Mouse (Mus musculus) spleen, postnatal 4 days (tissue): ENCODE measurements at regions not wholly inside any gene's neighbourhood (a gene's known extent, or its start where the extent isn't known, plus 50 kb on each side); places are given as distances from the start of the nearest gene placed in this dataset.

Experiments
- DNase-seq, 2 experiments: peaks; one replicate each; pipeline ENCODE4 v3.0.0; 2022; ENCODE audit warnings: low spot score in 2 of 2

DNA sequence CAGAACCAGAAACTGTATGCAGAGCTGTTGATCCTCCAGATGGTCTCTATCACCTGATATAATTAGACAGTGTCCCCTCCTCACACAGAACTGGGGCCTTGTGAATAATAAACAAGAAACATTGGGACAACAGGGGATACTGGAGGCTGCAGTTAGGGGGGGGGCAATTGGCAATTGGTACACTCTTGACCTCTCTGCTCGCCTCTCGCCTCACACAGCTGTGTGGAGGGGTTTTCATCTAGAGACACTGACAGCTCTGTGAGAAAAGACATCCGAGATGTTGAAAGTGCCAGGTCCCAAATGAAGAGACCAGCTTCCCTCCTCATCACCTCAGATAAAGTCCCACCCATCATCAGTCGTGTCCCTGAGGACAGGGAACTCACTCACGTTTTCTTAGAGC, 277.7 kb upstream of the Xylt1 start:
- no peak for DNase-seq

DNA sequence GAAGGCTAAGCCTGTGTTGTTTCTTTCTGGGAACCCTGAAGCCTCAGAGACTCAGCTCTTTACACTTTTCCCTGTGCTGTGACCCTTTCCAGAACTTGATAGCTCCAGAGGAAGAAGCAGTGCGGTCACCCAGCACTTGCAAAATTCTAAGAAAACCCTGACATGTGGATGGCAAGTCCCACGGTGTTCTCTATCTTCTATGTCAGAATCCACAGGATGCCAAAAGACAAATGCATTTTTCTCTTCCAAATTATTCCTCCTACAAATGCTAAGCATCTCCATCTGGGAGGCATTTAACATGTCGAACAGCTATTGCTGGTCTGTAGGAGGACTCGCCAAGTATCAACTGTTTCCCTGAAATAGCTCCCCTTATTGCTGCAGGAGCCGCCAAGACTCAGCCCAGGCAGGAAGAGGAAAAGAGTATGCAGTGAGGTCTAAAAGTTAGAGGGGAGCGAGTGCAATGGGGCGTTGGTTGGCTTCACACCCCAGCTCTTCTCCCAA, 274.0 kb upstream of the Xylt1 start:
- DNase-seq = no peak

DNA sequence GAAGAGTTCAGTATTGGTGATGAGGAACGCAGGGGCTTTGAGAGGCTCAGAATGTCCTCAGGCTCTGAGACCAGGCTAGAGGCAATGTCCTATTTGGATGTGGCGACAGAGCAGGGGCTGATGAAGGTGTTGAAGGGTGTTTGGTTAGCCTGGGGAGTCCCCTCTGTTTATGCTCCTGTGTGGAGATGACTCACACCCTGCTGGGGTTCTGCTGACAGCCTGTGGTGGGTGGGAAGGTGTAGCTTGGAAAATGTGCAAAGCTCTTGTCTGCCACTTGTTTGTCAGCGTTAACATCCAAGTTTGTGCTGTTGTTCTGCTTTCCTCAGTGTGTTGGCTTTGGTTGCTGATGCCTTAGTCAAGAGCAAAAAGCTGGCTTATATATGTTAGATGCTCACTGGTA, 272.4 kb upstream of the Xylt1 start:
- no peak for DNase-seq

DNA sequence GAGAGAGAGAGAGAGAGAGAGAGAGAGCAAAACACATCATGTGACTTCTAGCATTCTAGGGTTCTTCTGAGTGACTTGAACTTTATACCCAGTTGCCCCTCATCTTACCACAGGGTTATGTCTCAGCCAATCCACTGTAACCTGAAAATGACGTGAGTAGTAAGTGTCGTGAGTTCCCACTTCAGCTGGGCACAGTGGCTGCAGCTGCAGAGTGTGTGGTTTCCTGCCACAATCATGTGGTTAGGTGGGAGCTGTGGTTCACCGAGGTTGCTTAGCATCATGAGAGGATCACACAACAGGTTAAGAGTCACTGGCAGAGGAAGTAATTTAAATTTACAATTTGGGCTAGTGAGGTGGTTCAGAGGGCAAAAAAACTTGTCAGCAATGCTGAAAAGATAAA, 253.1 kb upstream of the Xylt1 start:
- DNase-seq = no peak

DNA sequence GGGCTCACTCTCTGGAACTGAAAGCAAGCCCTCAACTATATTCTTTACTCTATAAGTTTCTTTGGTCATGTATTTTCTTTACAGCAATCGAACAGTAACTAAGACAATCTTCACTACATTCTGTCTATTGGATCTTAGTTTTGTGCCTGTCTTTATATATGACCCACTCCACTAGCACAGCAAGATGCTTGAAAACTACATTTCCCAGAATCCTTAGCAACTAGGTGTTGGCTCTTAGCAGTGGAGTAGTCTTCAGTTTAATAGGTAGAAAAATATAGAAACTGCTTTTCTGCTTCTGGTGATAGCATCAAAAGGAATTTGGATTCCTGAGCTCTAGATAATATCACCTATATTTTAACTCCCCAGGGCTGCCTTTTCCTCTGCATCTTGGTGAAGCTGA, 245.9 kb upstream of the Xylt1 start:
- DNase-seq = no peak

DNA sequence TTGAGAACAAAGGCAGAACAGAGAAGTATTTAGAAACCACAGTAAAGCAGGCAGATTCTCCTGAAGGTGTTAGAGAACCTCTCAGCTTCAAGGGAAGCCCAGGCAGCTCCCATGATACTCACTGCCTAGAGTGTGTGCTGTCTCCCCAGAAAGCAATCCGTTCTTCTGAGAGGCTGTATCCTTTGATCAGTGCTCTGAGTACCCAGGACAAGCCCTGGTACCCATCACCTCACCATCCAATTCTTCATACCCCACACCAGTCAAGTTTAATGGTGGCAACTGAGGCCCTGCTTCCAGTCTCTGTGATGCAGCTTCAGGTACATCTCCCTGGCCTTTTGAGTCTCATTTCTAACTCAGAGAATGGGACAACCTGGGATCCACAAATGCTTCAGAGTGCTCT, 242.1 kb upstream of the Xylt1 start:
- DNase-seq = no peak

DNA sequence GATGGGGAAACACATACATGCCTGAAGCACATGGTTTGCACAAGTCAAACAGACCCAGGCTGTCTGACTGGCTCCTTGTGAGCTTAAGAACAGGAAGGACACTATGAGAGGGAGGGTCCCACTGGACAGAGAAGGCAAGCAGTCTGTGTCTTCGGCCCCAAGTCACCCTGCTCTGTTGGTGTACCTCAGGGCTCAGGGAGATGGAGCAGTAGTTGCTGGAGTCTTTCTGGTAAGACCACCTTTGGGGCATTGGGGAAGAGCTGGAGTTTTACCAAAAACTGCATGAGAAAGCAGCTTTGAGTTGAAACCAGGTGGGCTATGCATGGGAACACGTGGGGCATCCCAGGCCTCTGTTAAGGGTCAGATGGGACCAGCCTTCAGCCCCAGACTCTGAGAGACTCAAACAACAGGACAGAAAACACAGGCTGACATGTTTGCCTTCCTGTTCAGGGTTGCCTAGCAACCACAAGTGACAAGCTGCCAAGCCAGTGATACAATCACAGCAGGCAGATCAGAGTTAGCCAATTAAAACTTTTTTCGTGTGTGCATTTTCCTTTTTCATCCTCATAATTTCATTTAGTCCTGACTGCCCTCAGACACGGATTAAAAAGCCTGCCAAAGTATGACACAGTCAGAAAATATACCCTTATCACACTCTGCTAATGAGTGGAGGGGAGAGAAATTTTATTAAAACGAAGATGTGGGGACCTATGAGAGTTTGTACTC, 241.4 kb upstream of the Xylt1 start:
- DNase-seq = no peak

DNA sequence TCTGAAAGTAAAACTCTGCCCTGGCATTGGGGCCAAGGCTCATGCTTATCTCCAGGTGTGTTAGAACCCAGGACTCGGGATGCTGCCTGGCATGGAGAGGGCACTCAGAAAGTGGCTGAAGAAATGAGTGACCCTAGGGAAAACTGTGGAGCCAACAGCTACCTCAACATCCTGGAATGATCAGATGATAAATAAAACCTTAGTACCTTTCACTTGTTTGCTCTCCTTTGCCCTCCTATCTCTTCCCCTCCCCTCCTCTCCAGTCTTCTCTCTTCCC, 240.9 kb upstream of the Xylt1 start:
- DNase-seq = no peak

DNA sequence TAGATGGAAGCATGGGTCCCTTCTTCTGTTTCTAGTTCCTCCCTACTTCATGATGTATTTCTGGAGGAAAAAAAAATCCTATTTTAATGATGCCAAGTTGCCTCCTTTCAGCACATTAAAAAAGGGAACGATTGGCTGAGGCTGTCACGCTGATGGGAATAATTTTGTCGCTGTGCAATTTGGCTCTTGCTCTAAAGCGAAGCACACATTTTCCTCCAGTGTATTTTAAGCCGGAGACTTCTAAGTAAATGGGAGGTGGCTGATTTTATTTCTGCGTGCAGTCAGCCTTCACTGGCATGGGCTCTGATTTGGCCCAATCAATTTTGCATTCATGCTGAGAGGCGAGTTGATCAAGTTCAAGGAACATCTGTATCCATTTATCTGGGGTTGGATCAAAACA, 234.0 kb upstream of the Xylt1 start:
- no peak for DNase-seq

DNA sequence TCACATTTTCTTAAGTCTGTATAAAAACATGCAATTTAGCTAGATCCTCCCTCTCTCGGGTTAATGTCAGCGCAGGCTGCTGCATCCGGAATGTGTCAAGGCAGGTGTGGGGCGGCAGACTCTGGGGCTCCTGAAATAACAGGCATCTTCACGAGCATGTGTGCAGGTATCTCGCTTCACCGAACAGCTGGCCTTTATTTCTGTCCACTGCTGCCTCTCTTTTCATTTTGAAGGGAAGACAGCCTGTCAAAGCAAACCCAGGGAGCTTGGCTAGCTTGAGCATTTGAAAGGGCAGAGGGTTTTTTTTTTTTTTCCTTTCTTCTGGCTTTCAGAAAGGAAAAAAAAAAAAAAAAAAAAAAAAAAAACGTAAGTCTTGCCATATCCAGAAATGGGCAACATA, 230.4 kb upstream of the Xylt1 start:
- DNase-seq = no peak

DNA sequence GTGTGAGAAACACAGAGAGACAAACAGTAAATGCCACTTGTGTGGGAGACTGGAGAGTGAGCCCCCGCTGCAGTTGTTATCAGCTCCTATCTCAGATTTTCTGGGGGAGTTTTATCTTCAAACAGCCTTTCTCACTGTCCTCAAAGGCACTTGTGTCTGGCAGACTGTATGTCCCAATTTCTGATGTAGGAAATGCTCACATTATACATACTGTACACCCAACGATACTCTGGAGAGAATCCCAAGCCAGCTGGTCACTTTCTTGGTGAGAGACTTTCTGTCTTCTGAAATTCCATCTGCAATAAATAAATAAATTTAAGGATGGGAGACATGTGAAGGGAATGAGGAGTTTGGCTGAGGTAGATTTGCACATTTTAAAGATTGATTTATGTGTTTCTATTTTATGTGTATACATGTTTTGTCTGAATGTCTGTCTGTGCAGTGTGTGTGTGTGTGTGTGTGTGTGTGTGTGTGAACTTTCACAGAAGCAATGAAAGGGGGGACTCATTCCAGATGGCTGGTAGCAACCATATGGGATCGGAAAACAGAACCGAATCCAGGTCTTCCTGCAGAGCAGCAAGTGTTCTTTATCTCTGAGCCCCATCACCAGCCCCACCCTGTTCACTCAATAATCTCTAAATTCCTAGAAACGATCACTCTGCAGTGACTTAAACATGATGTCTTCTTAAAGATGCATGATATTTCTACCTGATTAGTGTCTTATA, 226.8 kb upstream of the Xylt1 start:
- DNase-seq = no peak

DNA sequence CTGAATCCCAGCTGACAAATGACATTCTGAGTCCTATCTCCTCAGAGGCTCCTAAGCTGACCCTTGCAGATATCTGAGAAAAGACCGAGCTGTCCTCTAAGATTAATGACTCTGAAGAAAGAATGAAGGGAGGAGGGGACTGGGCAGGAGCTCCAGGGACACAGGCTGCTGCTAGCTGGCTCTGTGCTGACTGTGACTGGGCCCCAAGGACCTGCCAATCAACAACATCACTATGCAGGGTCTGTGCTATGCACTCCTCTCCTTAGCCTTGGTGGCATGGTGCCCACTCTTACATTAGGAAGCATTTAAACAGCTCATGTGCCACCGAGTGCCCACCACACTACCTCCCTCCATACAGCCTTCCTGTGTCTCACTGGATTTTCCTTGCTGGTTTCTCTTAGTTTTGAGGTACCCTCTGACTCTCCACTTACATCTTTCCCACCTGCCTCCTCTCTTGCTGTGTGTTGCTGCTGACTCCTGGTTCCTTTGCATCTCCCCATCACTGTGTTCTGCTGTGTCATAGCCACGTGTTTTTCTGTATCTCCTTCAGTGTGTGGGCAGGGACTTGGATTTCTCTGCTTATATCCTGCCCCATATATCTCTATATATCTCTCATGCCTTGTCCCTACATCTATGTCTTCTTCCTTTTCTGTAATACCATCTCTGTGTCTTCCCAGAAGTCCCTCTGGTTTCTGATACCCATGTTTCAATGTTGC, 219.4 kb upstream of the Xylt1 start:
- no peak for DNase-seq

DNA sequence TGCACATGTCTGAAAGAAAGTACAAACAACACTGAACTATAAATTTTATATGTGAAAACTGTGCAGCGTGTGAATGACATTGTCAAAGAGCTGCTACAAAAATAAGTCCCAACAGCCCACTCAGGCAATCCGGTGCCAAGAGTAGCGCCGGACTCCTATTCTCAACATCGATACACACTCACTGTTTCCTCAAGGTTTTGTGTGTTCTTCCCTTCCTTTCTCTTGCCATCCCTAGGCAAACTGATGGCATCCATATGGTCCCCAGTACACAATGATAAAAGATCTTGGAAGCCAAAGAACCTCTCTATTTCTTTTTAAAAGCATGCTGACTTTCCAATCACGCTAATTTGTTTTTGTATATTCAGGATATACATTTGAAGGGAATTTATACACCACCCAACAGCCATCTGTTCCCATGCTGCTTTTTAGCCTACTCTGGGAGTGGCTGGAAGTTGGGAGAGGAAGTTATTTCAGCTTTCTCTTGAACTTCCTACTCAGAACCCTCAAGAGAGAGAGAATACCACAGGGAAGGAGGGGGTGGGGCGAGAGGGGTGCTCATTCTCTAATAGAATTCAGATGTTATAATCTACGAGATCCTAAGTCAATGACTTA, 205.9 kb upstream of the Xylt1 start:
- DNase-seq = no peak

DNA sequence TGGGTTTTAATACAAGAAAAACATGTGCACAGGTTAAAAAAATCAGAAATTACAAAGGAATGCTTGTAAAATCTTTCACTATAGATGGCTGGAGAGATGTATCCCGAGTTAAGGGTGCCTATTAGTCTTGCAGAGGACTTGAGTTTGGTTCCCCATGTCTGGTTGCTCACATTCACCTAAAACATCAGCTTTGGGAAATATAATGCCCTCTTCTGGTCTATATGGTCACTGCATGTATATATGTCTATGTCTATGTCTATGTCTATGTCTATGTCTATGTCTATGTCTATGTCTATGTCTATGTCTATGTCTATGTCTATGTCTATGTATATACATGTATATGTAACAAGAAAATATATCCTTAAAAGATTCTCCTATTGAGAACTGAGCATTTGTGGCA, 196.8 kb upstream of the Xylt1 start:
- DNase-seq = no peak

DNA sequence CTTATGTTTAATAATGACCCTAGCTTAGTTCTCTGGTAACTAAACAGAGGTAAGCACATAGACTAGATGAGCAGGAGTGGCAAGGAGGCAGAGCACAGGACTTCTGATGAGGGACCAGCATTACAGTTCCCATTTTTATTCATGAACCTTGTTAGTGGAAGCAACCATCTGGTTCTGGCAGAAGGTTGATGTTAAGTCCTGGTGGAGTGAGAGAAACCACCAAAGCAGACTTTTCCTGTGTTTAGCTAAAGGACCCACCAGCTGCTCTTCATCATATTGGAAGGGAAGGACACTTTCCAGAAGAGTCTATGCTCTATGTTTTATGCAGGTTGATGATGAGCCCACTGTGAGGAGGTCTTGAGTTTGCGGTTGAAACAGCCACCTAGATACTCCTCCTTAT, 194.9 kb upstream of the Xylt1 start:
- no peak for DNase-seq

DNA sequence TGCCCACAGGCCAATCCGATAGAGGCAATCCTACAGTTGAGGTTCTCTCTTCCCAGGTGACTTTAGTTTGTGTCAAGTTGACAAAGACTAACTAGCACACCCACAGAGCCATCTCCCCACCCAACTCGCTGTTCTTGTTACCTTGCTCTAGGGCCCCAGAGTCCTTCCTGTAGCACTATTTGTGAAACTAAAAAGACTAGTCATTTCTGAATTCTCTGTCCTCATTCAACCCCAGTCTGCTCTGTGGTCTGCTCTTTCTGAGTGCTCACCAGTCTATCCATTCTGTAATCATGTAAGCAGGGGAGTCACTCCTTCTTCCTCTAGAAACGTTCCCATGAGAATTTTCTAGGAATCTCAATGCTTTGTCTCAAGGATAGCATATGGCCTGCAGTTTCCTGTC, 184.2 kb upstream of the Xylt1 start:
- DNase-seq = no peak

DNA sequence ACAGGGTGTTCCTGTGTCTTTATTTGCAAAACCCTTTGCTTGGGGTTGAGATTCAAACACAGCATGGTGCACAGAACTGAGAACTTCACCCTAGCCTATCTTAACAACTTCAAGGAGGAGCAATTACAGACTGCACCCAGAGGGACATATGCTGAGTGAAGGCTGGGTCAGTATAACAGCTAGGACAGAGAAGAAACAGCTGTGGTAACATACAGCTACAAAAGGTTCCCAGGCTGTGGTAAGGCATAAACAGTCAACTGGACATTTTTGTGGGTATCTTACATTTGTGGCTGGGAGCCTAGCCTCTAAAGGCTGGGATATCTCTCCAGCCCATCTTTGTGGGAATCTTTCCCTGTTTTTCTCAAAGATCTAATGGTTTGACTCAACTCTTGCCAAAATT, 154.5 kb upstream of the Xylt1 start:
- DNase-seq = no peak

DNA sequence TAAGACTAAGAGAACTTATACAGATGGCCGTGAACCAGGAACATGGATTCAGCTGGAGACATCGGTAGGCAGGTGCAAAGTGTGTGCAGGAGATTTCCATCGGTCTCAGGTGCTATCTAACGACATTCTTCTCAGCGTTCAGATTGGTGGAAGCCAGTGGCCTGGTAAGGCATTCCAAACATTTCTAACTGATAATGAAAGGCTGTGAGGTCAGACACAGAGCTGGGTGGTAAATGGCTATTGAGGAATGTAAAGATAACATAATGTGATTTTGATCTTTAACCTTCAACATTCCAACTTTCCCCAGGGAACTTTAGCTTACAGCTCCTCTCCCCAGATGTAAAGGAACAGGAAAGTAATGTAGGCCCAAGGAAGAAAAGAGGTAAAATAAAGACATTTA, 151.2 kb upstream of the Xylt1 start:
- DNase-seq = no peak

DNA sequence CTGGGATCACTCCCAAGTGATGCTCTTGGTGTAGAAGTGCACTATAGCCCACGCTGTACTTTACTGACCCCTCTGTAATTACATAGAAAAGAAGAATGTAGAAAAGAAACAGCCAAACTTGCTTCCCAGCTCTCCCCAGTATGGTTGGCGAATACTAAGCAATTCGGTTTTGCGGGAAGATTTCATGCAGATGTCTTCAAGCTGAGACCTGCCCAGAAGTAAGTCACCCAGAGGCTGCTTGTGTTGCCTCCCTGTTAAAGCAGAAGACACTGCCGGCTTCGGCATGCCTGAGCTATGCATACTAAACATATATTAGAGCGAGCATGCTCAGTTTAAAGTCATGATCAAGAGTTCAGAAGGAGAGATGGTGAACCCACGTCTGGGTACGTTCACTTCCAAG, 124.0 kb upstream of the Xylt1 start:
- DNase-seq = no peak

DNA sequence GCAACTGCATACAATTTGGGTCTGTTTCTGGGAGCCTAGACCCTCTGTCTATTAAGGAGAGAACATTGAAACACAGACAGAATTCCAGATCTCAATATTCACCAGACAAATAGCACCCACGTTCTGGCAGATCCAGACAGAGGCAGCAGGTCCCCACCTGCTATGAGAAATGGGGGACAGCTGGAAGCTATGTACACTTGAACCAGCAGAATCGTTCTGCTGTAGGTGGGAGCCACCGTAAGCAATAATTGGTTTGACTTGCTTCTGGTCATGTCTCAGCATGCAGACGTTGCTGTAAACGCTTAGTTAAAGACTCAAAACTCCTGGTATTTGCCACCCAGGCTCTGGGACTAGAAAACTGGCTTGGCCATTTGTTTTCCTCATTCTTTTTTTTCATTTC, 122.2 kb upstream of the Xylt1 start:
- DNase-seq = no peak

DNA sequence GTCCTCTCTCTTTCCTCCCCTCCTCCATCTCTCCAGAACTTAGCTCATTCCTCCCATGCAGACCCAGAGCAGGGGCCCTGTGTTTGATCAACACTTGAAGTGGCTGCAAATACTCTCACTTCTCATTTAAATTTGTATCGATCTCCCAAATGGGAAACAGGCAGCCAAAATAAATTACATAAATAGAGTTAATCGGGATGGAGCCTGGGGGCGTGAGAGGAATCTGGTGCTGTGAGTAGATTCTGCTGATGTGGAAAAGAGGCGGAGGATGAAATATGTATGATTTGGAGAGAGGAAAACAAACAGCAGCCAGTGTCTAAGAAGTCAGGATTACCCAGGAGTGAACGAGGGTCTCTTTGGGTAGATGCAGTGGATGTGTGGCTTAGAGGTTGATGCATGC, 121.6 kb upstream of the Xylt1 start:
- DNase-seq = no peak

DNA sequence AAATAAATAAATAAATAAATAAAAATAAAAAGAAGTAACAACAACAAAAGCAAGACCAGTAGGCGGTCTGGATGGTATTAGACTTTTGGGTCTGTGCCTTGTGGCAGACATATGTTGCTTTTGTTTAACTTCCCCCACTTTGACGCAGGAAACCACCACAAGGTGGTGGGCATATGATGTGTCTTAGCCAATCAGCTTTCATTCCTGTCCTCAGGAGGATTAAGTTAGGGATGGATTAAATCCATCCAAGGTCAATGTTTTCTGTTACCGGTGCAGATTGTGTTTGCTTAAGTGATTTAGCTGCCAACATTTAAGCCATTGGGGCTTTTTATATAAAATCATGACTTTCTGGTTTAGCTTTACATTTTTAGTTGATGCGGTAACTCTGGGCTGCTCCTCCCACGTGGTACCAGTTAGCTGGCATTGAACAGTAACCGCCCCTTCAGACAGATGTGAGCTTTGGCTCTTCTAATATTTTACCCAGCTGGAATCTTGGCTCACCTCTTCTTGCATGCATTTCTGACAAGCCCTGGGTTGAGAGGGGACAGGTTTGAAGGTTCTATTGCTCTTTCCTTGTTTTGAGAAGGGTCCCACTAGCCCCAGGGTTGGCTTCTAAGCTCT, 121.0 kb upstream of the Xylt1 start:
- DNase-seq = no peak
